Mouse (Mus musculus): ENCODE measurements around the gene Lrig1. TPM values are rescaled to one million over a fixed set of nuclear protein-coding genes. Genes with fewer than 3 reads are reported as not detected.

Gene Lrig1
- 0.13 to 1.00 TPM (median 0.20 TPM) in 4 replicates for total RNA-seq (2023; ENCODE audit: inconsistent age)

DNA sequence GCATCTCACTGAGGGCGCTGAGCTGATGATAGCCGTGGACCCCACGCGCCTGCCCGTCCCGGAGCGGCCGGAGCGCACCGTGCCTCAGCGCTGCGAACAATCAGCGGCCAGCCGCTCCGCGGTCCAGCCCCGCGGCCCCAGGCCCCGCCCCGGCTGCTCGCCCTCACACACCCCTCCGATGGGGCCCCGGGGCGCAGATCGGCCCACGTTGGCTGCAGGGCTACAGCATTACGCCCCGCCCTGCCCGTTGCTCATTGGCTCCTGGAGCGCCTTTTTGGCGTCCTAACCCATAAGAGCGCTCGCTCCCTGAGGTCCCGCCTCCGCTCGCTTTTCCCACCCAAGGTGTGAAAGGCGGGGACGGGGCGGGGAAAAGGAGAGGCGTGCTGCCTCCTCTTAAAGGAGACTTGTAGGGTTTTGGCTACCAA is at the start of gene Lrig1:
Gene Lrig1, minus strand, starts transcription at position 92 of the 425 bp plus-strand sequence.

Other genes with a start within 250 kb of the Lrig1 start
- 12.9 to 20.6 TPM (median 15.1 TPM) in 4 replicates for gene Slc25a26, start 199.8 kb downstream of the Lrig1 start, total RNA-seq (2023; ENCODE audit: inconsistent age)